Mouse (Mus musculus): ENCODE measurements around the gene Phka1. TPM values are rescaled to one million over a fixed set of nuclear protein-coding genes. Genes with fewer than 3 reads are reported as not detected.

Phka1 gene
- 1.8 and 2.7 TPM in 2 replicates for polyA plus RNA-seq (2012; rRNA removed)

GRCm38 (mm10) chrX:102643823-102644572 lies at the start of gene Phka1:
Gene Phka1 (minus strand): TSS chrX:102644246.

GRCm38 (mm10) chrX:102686872-102687271 lies 42.8 kb upstream of the Phka1 start, which contains the start of gene Gm3880:
Gene Gm3880 (minus strand): TSS chrX:102686972.

GRCm38 (mm10) chrX:102504644-102505481 lies 139.2 kb downstream of the Phka1 start, which contains the start of gene Hdac8:
Gene Hdac8 (minus strand): TSS chrX:102505359.

Other genes starting within 250 kb of the Phka1 start
- 0.30 and 1.2 TPM in 2 replicates for gene Hdac8, start 138.9 kb downstream of the Phka1 start, polyA plus RNA-seq (2012; rRNA removed)
- 3.4 and 3.5 TPM in 2 replicates for gene Gm3880, start 42.7 kb upstream of the Phka1 start, polyA plus RNA-seq (2012; rRNA removed)
- gene Gm9112, start 63.4 kb upstream of the Phka1 start, polyA plus RNA-seq (2012; rRNA removed), result not detected in 2 replicates
- gene Dmrtc1b, start 63.6 kb upstream of the Phka1 start, polyA plus RNA-seq (2012; rRNA removed), result not detected in 2 replicates
- not detected in 2 replicates for gene Dmrtc1c1, start 158.7 kb upstream of the Phka1 start, polyA plus RNA-seq (2012; rRNA removed)
- not detected in 2 replicates for gene Dmrtc1c2, start 210.4 kb upstream of the Phka1 start, polyA plus RNA-seq (2012; rRNA removed)
- gene 1700031F05Rik, start 223.7 kb upstream of the Phka1 start, polyA plus RNA-seq (2012; rRNA removed), result not detected in 2 replicates